ENCODE assay signal across 20 mouse cellular contexts in the genomic region with DNA sequence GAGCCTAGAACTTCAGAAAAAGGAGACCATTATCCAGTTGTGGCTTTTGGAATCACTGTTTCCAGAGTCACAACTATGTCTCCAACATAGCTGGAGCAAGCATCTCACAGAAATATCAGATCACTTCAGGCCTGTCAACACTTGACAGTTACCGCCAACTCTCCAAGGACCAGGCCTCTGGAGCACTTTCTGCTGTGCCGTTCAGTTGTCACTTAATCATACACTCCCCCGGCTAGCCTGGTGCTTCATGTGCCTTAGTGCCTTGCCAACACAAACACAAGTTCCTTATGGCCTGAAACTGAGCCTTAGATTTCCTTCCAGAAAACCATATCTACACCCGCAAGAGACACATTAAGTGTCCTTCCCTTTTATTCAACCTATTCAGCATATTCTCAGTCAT.
DNase-seq lines count a peak whose midpoint lies in the region; ATAC-seq lines count a peak whose summit lies in the region.
"Had no signal": no experiment of that assay in that cellular context is flagged by ENCODE, and none has a peak within 500 bp of the region (broad histone marks: within the 10 kb centered on the region; RNA-seq: fewer than 3 reads in every experiment).

No protein-coding gene starts in this region.

- H3K4me2 ChIP-seq in heart, embryonic 15.5 days = no peak overlapping the region
- H3K4me2 ChIP-seq: embryonic facial prominence, embryonic 13.5 days; forebrain, embryonic 15.5 days; hindbrain, embryonic 14.5 days; limb, embryonic 15.5 days; midbrain, embryonic 15.5 days; neural tube, embryonic 15.5 days had no signal

- no peak overlapping the region for H3K27ac ChIP-seq in heart, embryonic 15.5 days
- H3K27ac ChIP-seq: embryonic facial prominence, embryonic 13.5 days; forebrain, embryonic 15.5 days; hindbrain, embryonic 14.5 days; limb, embryonic 15.5 days; midbrain, embryonic 15.5 days; neural tube, embryonic 15.5 days had no signal

- H3K9ac ChIP-seq in heart, embryonic 15.5 days = no peak overlapping the region
- H3K9ac ChIP-seq: embryonic facial prominence, embryonic 13.5 days; forebrain, embryonic 15.5 days; hindbrain, embryonic 14.5 days; limb, embryonic 15.5 days; midbrain, embryonic 15.5 days; neural tube, embryonic 15.5 days had no signal

- intact Hi-C loops in heart, postnatal 36 days (cut with DNase I) = no loop called here
- intact Hi-C loops in heart, postnatal 10 days (cut with DNase I) = no loop called here

- H3K4me1 ChIP-seq in heart, embryonic 15.5 days (replicated peaks) = peaks cover 20% of the 10 kb centered on the region
- H3K4me1 ChIP-seq: embryonic facial prominence, embryonic 13.5 days; forebrain, embryonic 15.5 days; limb, embryonic 15.5 days; megakaryocyte, embryonic 14.5 days; midbrain, embryonic 15.5 days; neural tube, embryonic 15.5 days had no signal

- DNase-seq in heart, postnatal 36 days = no peak
- DNase-seq in kidney, postnatal 14 days = peak; percentile 10
- DNase-seq in kidney, adult 11 months = no peak
- peak; percentile 7 to 28 for DNase-seq in heart, postnatal 10 days
- DNase-seq in lung, postnatal 10 days = peak; percentile 45
- DNase-seq in adrenal gland, adult 18-20 months (ENCODE audit: low spot score in 2 of 2) = no peak
- DNase-seq in gastrocnemius, postnatal 25 days = no peak
- DNase-seq: adrenal gland, postnatal 14 days; cerebellum, postnatal 10 days; gastrocnemius, postnatal 36 days; right cerebral cortex, postnatal 14 days; thymus, adult 2 months had no signal

- no peak overlapping the region for H3K4me3 ChIP-seq in heart, embryonic 15.5 days
- H3K4me3 ChIP-seq: embryonic facial prominence, embryonic 13.5 days; forebrain, embryonic 15.5 days; limb, embryonic 15.5 days; megakaryocyte, embryonic 14.5 days; midbrain, embryonic 15.5 days; neural tube, embryonic 15.5 days had no signal

- H3K36me3 ChIP-seq in heart, embryonic 15.5 days = no peaks in the 10 kb centered on the region
- H3K36me3 ChIP-seq: embryonic facial prominence, embryonic 13.5 days; forebrain, embryonic 15.5 days; limb, embryonic 15.5 days; midbrain, embryonic 15.5 days; neural tube, embryonic 15.5 days had no signal

- WGBS in heart, embryonic 15.5 days = 27% methylated on average over 4 of the region's 4 CpGs

- no peaks in the 10 kb centered on the region for H3K27me3 ChIP-seq in heart, embryonic 15.5 days
- H3K27me3 ChIP-seq: embryonic facial prominence, embryonic 13.5 days; forebrain, embryonic 15.5 days; limb, embryonic 15.5 days; megakaryocyte, embryonic 14.5 days; midbrain, embryonic 15.5 days; neural tube, embryonic 15.5 days had no signal

- no peaks in the 10 kb centered on the region for H3K9me3 ChIP-seq in heart, embryonic 15.5 days (replicated peaks)
- H3K9me3 ChIP-seq: embryonic facial prominence, embryonic 13.5 days; forebrain, embryonic 15.5 days; limb, embryonic 15.5 days; megakaryocyte, embryonic 14.5 days; midbrain, embryonic 15.5 days; neural tube, embryonic 15.5 days had no signal

- ATAC-seq in heart, embryonic 15.5 days (replicated peaks; ENCODE audit: insufficient number of reproducible peaks, insufficient read depth, low FRiP score, low read depth) = 0 out of 2 replicates have a peak, but pooled peaks have one; percentile 50
- ATAC-seq: forebrain, embryonic 15.5 days; midbrain, embryonic 15.5 days had no signal

Comparison
In these comparisons a context has a peak if more than half of its experiments do, and no peak if none do; other contexts are left out.
1. DNase-seq: peak in kidney, postnatal 14 days (single experiment), heart, postnatal 10 days (2 of 2) and lung, postnatal 10 days (single experiment); none in heart, postnatal 36 days (0 of 2), kidney, adult 11 months (single experiment), adrenal gland, adult 18-20 months (0 of 2) and gastrocnemius, postnatal 25 days (single experiment).